Mouse (Mus musculus) embryonic fibroblast, embryonic 13.5 days (primary cell): ENCODE measurements around the gene 4930518I15Rik. TPM values are rescaled to one million over a fixed set of nuclear protein-coding genes. Genes with fewer than 3 reads are reported as not detected.
"Not testable (repeated sequence)": the region's sequence is repeated elsewhere in the genome, so short reads cannot be mapped to it uniquely, and the experiment has no call there.

Experiments used
- H3K27ac ChIP-seq: 2 replicates; pipeline ENCODE4 v1.5.1; 2012; ENCODE audit warnings: low read length, control low read depth, inconsistent platforms; ENCODE audit not compliant: insufficient read depth
- H3K4me1 ChIP-seq: 2 replicates; pipeline ENCODE4 v1.6.1; 2011; ENCODE audit warnings: low read length; ENCODE audit not compliant: control insufficient read depth, insufficient read depth
- H3K4me3 ChIP-seq: 2 replicates; pipeline ENCODE4 v1.5.1; 2011; ENCODE audit warnings: mild to moderate bottlenecking, control low read depth, low read length; ENCODE audit not compliant: insufficient read depth
- CTCF ChIP-seq: IDR thresholded peaks from 2 replicates; pipeline ENCODE4 v1.5.1; 2011; ENCODE audit warnings: mild to moderate bottlenecking, control low read depth, low read length, moderate library complexity, borderline replicate concordance; ENCODE audit not compliant: insufficient read depth
- POLR2A ChIP-seq: IDR thresholded peaks from 2 replicates; pipeline ENCODE4 v1.6.1; 2011; ENCODE audit warnings: low read depth, mild to moderate bottlenecking, control low read depth, low read length, moderate library complexity
- polyA plus RNA-seq: library from polyadenylated mRNA; stranded (reverse); fragments of >200 nt; gene quantifications from 2 replicates; pipeline ENCODE4 v1.2.4, GENCODE M21; 2011; ENCODE audit warnings: low read depth; ENCODE audit not compliant: missing spikeins, insufficient read length

4930518I15Rik gene
- polyA plus RNA-seq, 1 experiment, result 2.4 TPM

GRCm38 (mm10) chr2:156834336-156834735 is 23.4 kb downstream of the 4930518I15Rik start:
- Histone ChIP-seq H3K27ac (no peak overlapping the region), H3K4me3 (no peak overlapping the region), H3K4me1 (no peaks in the 10 kb centered on the region)
- TF ChIP-seq POLR2A (no peak), CTCF (no peak)

GRCm38 (mm10) chr2:156825128-156825527 is 32.6 kb downstream of the 4930518I15Rik start:
- not testable (repeated sequence) for H3K27ac ChIP-seq, H3K4me1 ChIP-seq, H3K4me3 ChIP-seq

- TF ChIP-seq POLR2A, result no peak
- TF ChIP-seq CTCF, result no peak
Measured at GRCm38 (mm10) chr2:156816116-156816515, 41.6 kb downstream of the 4930518I15Rik start.

GRCm38 (mm10) chr2:156815412-156815811 is 42.3 kb downstream of the 4930518I15Rik start:
- TF ChIP-seq CTCF (no peak), POLR2A (no peak)
- H3K4me3 ChIP-seq, result no peak overlapping the region
- H3K4me1 ChIP-seq, result no peaks in the 10 kb centered on the region; the same call in 1 of the 2 replicates
- no peak overlapping the region for H3K27ac ChIP-seq

More at GRCm38 (mm10) chr2:156816116-156816515, 41.6 kb downstream of the 4930518I15Rik start:
- Histone ChIP-seq H3K4me3 (no peak overlapping the region), H3K27ac (no peak overlapping the region), H3K4me1 (no peaks in the 10 kb centered on the region; the same call in 1 of the 2 replicates)

GRCm38 (mm10) chr2:156814893-156815292 is 42.9 kb downstream of the 4930518I15Rik start:
- no peak overlapping the region for H3K4me3 ChIP-seq
- no peaks in the 10 kb centered on the region; the same call in 1 of the 2 replicates for H3K4me1 ChIP-seq
- H3K27ac ChIP-seq, result no peak overlapping the region
- no peak for TF ChIP-seq POLR2A
- TF ChIP-seq CTCF, result no peak

GRCm38 (mm10) chr2:156814344-156814801 is 43.4 kb downstream of the 4930518I15Rik start:
- no peak for TF ChIP-seq CTCF
- no peak for TF ChIP-seq POLR2A
- Histone ChIP-seq H3K4me1 (no peaks in the 10 kb centered on the region; the same call in 1 of the 2 replicates), H3K4me3 (no peak overlapping the region), H3K27ac (no peak overlapping the region)

GRCm38 (mm10) chr2:156811556-156811955 is 46.2 kb downstream of the 4930518I15Rik start:
- Histone ChIP-seq H3K4me1 (no peaks in the 10 kb centered on the region; the same call in 1 of the 2 replicates), H3K27ac (no peak overlapping the region), H3K4me3 (no peak overlapping the region)
- TF ChIP-seq CTCF (no peak), POLR2A (no peak)

GRCm38 (mm10) chr2:156810716-156811115 is 47.0 kb downstream of the 4930518I15Rik start:
- no peaks in the 10 kb centered on the region; the same call in 1 of the 2 replicates for H3K4me1 ChIP-seq
- no peak overlapping the region for H3K4me3 ChIP-seq
- TF ChIP-seq CTCF (no peak), POLR2A (no peak)

GRCm38 (mm10) chr2:156809579-156809978 is 48.2 kb downstream of the 4930518I15Rik start:
- no peak for TF ChIP-seq POLR2A
- TF ChIP-seq CTCF, result no peak
- no peak overlapping the region for H3K27ac ChIP-seq

More at GRCm38 (mm10) chr2:156810716-156811115, 47.0 kb downstream of the 4930518I15Rik start:
- H3K27ac ChIP-seq, result no peak overlapping the region

GRCm38 (mm10) chr2:156806886-156807285 is 50.9 kb downstream of the 4930518I15Rik start:
- no peak overlapping the region for H3K27ac ChIP-seq
- no peak overlapping the region for H3K4me3 ChIP-seq
- H3K4me1 ChIP-seq, result no peaks in the 10 kb centered on the region
- no peak for TF ChIP-seq POLR2A
- no peak for TF ChIP-seq CTCF

More at GRCm38 (mm10) chr2:156809579-156809978, 48.2 kb downstream of the 4930518I15Rik start:
- H3K4me1 ChIP-seq, result no peaks in the 10 kb centered on the region; the same call in 1 of the 2 replicates
- H3K4me3 ChIP-seq, result no peak overlapping the region

Other genes with a start within 250 kb of the 4930518I15Rik start
- gene Dlgap4, start 244.2 kb downstream of the 4930518I15Rik start, polyA plus RNA-seq, result 58.4 and 71.4 TPM in 2 replicates
- gene Myl9, start 82.5 kb downstream of the 4930518I15Rik start, polyA plus RNA-seq, result 830 and 1,112 TPM in 2 replicates
- gene Tgif2, start 17.9 kb downstream of the 4930518I15Rik start, polyA plus RNA-seq, result 12.4 and 17.0 TPM in 2 replicates
- gene Rab5if, start 5.2 kb upstream of the 4930518I15Rik start, polyA plus RNA-seq, result 125 and 156 TPM in 2 replicates
- gene Sla2, start 29.2 kb upstream of the 4930518I15Rik start, polyA plus RNA-seq, result not detected in 2 replicates
- 51.3 and 63.6 TPM in 2 replicates for gene Ndrg3, start 134.1 kb upstream of the 4930518I15Rik start, polyA plus RNA-seq
- gene Dsn1, start 149.2 kb upstream of the 4930518I15Rik start, polyA plus RNA-seq, result 16.9 and 26.0 TPM in 2 replicates
- 20.2 and 21.8 TPM in 2 replicates for gene Soga1, start 221.3 kb upstream of the 4930518I15Rik start, polyA plus RNA-seq
- not detected in 2 replicates for gene Tldc2, start 229.1 kb upstream of the 4930518I15Rik start, polyA plus RNA-seq